ENCODE assay signal across 8 mouse cellular contexts in genomic region chr6:134631947-134632687, GRCm38 (mm10). TPM values are rescaled to one million over a fixed set of nuclear protein-coding genes. Genes with fewer than 3 reads are reported as not detected.
DNase-seq lines count a peak whose midpoint lies in the region; ATAC-seq and TF ChIP-seq lines count a peak whose summit lies in the region.

Gene Mansc1, minus strand, starts transcription at chr6:134632488.

- H3K4me3 ChIP-seq in forebrain, postnatal 0 days (ENCODE audit: low read depth, low read length), result peak within 1 kb of the TSS; percentile 46
- peak within 1 kb of the TSS; percentile 66 for H3K4me3 ChIP-seq in hindbrain, embryonic 10.5 days
- H3K4me3 ChIP-seq in left cerebral cortex, adult 2 months, result peak within 1 kb of the TSS; percentile 70

- peak within 1 kb of the TSS; percentile 94 for H3K4me2 ChIP-seq in forebrain, postnatal 0 days (ENCODE audit: low read depth)

- peak; percentile 30 to 53 for DNase-seq in adrenal gland, adult 18-20 months (ENCODE audit: low spot score in 2 of 2)
- peak; percentile 76 for DNase-seq in cerebellum, adult 9-11 months
- DNase-seq in forebrain, postnatal 0 days, result peak; percentile 29
- peak; percentile 44 for DNase-seq in hindbrain, embryonic 10.5 days (ENCODE audit: low spot score)
- peak; percentile 26 to 51 for DNase-seq in left cerebral cortex, adult 2 months (ENCODE audit: extremely low spot score in 1 of 2, low spot score in 2 of 2)
- peak; percentile 53 for DNase-seq in lung, postnatal 25 days (ENCODE audit: low spot score)
- DNase-seq in ovary, postnatal 36 days (ENCODE audit: low spot score), result peak; percentile 61
- DNase-seq in MN1 (ENCODE audit: low spot score), result no peak

- H3K27ac ChIP-seq in forebrain, postnatal 0 days (ENCODE audit: low read depth, low read length), result no peak within 1 kb of the TSS
- peak within 1 kb of the TSS; percentile 73 for H3K27ac ChIP-seq in hindbrain, embryonic 10.5 days
- peak within 1 kb of the TSS; percentile 86 for H3K27ac ChIP-seq in left cerebral cortex, adult 2 months

- WGBS in forebrain, postnatal 0 days, result 1% methylated on average over 46 of the region's 46 CpGs
- 2% methylated on average over 46 of the region's 46 CpGs for WGBS in hindbrain, embryonic 10.5 days

- H3K9ac ChIP-seq in forebrain, postnatal 0 days, result peak within 1 kb of the TSS; percentile 46

- ATAC-seq in forebrain, postnatal 0 days, result peak; percentile 67

- intact Hi-C loops in left cerebral cortex, adult 2 months (cut with DNase I), result no loop called here

- H3K4me1 ChIP-seq in forebrain, postnatal 0 days (ENCODE audit: insufficient read depth), result peaks cover 12% of the 10 kb centered on the region; the same call in 1 of the 2 replicates
- H3K4me1 ChIP-seq in hindbrain, embryonic 10.5 days (replicated peaks), result peaks cover 10% of the 10 kb centered on the region

- no peaks in the 10 kb centered on the region for H3K27me3 ChIP-seq in forebrain, postnatal 0 days (ENCODE audit: insufficient read depth, low read length)
- peaks cover 36% of the 10 kb centered on the region for H3K27me3 ChIP-seq in hindbrain, embryonic 10.5 days (ENCODE audit: insufficient read depth, poor library complexity, severe bottlenecking)

- no peaks in the 10 kb centered on the region for H3K9me3 ChIP-seq in forebrain, postnatal 0 days (ENCODE audit: low read length)
- no peaks in the 10 kb centered on the region for H3K9me3 ChIP-seq in hindbrain, embryonic 10.5 days

- H3K36me3 ChIP-seq in forebrain, postnatal 0 days (ENCODE audit: insufficient read depth), result no peaks in the 10 kb centered on the region
- H3K36me3 ChIP-seq in hindbrain, embryonic 10.5 days, result no peaks in the 10 kb centered on the region

- TF ChIP-seq CTCF in forebrain, postnatal 0 days (IDR thresholded peaks at IDR 0.05; ENCODE audit: low read depth), result no peak; the same call in 1 of the 2 replicates
- no peak; the same call in 1 of the 2 replicates for TF ChIP-seq CTCF in left cerebral cortex, adult 2 months (IDR thresholded peaks at IDR 0.05)

RNA-seq across cellular contexts. Expression of gene Mansc1, which starts in this region (rescaled TPM):
- total RNA-seq in adrenal gland, adult 18-20 months (2021), result 1 to 10 TPM; 3.3 to 4.5 TPM
- total RNA-seq in forebrain, postnatal 0 days (2014; rRNA removed), result 1.2 and 2.8 TPM in 2 replicates
- 1.4 and 1.9 TPM in 2 replicates for polyA plus RNA-seq in forebrain, postnatal 0 days (2015; fragmentation: Nextera tagmentation; extraction: Ambion mirVana)
- polyA plus RNA-seq in hindbrain, embryonic 10.5 days (2016; fragmentation: Nextera tagmentation; extraction: Ambion mirVana), result 0.95 and 1.2 TPM in 2 replicates
- total RNA-seq in left cerebral cortex, adult 2 months (2021), result 10 to 100 TPM; 11.5 to 12.7 TPM
